Mouse (Mus musculus): ENCODE data around the gene Fance.

Fance gene

DNA sequence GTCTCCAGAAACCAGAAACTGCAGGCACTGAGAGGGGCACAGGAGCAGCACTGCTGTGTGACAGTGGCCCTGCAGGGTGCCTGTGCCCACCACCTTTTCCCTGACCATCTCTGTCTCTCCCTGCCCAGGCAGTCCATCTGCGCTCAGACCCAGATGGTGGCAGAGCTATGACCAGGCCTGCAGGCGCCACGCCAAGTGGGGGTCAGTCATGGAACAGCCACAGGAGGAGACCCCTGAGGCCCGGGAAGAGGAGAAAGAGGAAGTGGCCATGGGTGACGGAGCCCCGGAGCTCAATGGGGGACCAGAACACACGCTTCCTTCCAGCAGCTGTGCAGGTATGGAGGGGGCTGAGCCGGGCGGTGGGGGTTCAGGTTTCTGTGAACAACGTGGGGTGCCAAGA is 27.2 kb upstream of the Fance start:
- no peak for TF ChIP-seq GATA4 (IDR thresholded peaks at IDR 0.05; ENCODE audit: insufficient replicate concordance, low read length)

DNA sequence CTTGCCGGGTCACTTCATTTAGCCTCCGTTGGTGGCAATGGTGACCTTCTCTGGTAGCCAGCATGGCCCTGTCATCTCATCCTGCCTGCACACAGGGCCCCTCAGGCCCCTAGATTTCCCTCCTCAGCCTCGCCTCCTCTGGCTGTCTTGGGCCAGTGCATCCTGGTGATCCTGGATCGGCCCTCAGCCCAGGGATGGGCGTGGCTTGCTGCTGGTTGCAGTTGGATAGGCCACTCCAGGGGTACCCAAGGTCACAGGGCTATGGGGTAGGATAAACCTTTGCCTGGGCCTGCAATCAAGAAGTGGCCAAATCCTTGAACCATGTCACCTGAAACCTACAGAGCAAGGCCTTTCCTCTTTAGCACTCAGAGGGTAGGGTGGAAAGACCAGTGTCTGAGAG is 26.4 kb upstream of the Fance start:
- no peak for TF ChIP-seq GATA4 (IDR thresholded peaks at IDR 0.05; ENCODE audit: insufficient replicate concordance, low read length)

GRCm38 (mm10) chr17:28287578-28287977 is 25.7 kb upstream of the Fance start:
- TF ChIP-seq GATA4 (IDR thresholded peaks at IDR 0.05; ENCODE audit: insufficient replicate concordance, low read length): no peak

GRCm38 (mm10) chr17:28287980-28288379 is 25.3 kb upstream of the Fance start:
- no peak for TF ChIP-seq GATA4 (IDR thresholded peaks at IDR 0.05; ENCODE audit: insufficient replicate concordance, low read length)

DNA sequence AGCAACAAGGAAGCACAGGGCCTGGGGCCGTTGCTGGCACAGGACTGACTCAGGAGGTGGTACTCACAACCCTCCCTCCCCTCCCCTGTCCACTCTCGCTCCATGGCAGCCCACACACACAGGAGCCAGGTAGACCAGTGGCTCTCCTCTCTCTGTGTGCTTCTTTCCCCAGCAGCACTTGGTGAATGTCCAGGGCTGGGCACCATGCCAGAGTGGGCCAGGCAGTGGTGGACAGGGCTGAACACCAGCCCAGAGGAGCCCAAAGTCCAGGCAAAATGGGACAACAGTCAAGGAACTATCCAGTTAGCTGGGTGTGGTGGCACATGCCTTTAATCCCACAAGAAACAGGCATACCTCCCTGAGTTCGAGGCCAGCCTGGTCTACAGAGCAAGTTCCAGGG is 23.1 kb upstream of the Fance start:
- no peak for TF ChIP-seq GATA4 (IDR thresholded peaks at IDR 0.05; ENCODE audit: insufficient replicate concordance, low read length)

GRCm38 (mm10) chr17:28290671-28291070 is 22.6 kb upstream of the Fance start:
- TF ChIP-seq GATA4 (IDR thresholded peaks at IDR 0.05; ENCODE audit: insufficient replicate concordance, low read length): no peak

- TF ChIP-seq GATA4 (IDR thresholded peaks at IDR 0.05; ENCODE audit: insufficient replicate concordance, low read length): no peak
These were observed 22.0 kb upstream of the Fance start for GRCm38 (mm10) chr17:28291346-28291745.

DNA sequence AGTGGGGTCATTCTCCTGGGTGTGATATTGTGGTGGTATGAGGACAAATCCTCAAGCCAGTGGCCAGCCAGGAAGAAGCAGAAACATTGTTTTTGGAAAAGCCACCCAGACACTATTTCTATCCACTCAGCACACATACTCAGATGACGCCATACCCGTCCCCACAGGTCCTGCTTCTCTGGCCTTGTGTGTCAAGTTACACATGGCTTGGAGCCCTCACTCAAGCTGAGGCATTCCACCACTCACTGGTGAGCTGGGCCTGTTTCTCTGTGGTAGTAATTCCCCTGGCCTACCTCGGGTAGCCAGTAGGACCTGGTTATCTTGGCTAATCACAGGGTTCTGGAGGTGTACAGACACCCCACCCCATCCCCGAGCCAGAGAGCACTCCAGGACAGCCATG is 19.6 kb upstream of the Fance start:
- no peak for TF ChIP-seq GATA4 (IDR thresholded peaks at IDR 0.05; ENCODE audit: insufficient replicate concordance, low read length)

- TF ChIP-seq GATA4 (IDR thresholded peaks at IDR 0.05; ENCODE audit: insufficient replicate concordance, low read length): no peak
These were observed 18.6 kb upstream of the Fance start for GRCm38 (mm10) chr17:28294449-28295333.

GRCm38 (mm10) chr17:28298888-28299287 is 14.4 kb upstream of the Fance start:
- no peak for TF ChIP-seq GATA4 (IDR thresholded peaks at IDR 0.05; ENCODE audit: insufficient replicate concordance, low read length)

GRCm38 (mm10) chr17:28299669-28300320 is 13.5 kb upstream of the Fance start:
- no peak for TF ChIP-seq GATA4 (IDR thresholded peaks at IDR 0.05; ENCODE audit: insufficient replicate concordance, low read length)

GRCm38 (mm10) chr17:28300323-28300722 is 13.0 kb upstream of the Fance start:
- TF ChIP-seq GATA4 (IDR thresholded peaks at IDR 0.05; ENCODE audit: insufficient replicate concordance, low read length): no peak

DNA sequence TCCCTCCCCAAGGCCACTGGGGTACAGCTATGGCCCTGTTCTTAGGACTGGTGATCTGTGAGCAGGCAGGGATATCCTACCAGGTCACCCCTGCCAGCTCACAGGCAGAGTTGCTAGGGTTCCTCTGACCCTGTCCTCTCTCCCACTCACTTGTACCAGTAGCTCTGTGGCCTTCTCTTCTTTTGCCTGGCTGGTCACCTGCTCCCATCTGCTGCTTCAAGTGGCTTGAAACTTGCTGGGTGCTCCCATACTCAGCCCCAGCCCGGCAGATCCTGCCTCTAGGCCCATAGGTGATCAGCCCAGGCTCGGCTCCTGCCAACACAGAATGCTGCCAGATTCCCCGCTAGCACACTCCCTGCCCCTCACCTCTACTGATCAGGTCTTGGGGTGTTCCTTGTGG is 12.5 kb upstream of the Fance start:
- TF ChIP-seq GATA4 (IDR thresholded peaks at IDR 0.05; ENCODE audit: insufficient replicate concordance, low read length): no peak

DNA sequence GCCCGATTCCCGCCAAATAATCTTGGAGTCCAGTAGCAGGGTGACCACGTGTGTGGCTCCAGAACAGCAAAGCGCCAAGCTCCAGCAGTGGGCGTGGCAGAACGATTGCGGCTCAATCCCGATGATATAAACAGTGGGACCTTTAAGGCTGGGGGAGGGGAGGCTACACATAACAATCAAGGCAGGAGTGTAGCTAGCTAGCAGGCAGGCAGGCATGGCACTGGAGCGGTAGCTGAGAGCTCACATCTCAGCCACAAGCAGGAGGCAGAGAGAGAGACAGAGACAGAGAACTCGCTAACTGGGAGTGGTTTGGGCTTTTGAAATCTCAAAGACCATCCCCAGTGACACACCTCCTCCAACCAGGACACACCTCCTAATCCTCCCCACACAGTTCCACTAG is 8.1 kb upstream of the Fance start:
- no peak for TF ChIP-seq GATA4 (IDR thresholded peaks at IDR 0.05; ENCODE audit: insufficient replicate concordance, low read length)

GRCm38 (mm10) chr17:28308297-28309195 is 4.8 kb upstream of the Fance start:
- no peak for TF ChIP-seq GATA4 (IDR thresholded peaks at IDR 0.05; ENCODE audit: insufficient replicate concordance, low read length)
